Mouse (Mus musculus): ENCODE data around the gene 4930402F06Rik.

4930402F06Rik gene

GRCm38 (mm10) chr2:35397096-35397495 lies at the start of gene 4930402F06Rik:
Gene 4930402F06Rik, minus strand, starts transcription at chr2:35397175.
- no peak for DNase-seq (ENCODE audit: low spot score in 2 of 2)

DNA sequence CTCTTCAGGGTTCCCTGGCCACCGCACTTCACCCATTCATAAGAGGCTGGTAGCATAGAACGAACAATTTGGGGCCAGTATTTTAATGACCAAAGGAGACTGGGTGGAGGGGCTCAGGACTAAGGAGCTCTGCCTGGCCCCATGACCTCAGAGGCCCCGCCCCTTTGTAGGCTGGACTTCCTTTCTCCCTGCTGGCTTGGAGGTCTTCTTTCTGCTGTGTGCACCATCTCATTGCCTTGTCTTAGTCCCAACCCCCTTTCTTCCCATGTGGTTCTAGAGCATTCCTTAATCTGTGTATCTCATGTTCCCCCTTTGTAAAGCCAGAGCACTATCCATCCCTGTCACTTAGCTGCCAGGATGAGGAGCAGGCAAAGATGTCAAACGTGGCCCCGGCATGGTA lies 49.3 kb upstream of the 4930402F06Rik start:
- DNase-seq (ENCODE audit: low spot score in 2 of 2) = no peak

- DNase-seq (ENCODE audit: low spot score in 2 of 2) = no peak
These were observed 48.6 kb upstream of the 4930402F06Rik start for GRCm38 (mm10) chr2:35445610-35446009.

DNA sequence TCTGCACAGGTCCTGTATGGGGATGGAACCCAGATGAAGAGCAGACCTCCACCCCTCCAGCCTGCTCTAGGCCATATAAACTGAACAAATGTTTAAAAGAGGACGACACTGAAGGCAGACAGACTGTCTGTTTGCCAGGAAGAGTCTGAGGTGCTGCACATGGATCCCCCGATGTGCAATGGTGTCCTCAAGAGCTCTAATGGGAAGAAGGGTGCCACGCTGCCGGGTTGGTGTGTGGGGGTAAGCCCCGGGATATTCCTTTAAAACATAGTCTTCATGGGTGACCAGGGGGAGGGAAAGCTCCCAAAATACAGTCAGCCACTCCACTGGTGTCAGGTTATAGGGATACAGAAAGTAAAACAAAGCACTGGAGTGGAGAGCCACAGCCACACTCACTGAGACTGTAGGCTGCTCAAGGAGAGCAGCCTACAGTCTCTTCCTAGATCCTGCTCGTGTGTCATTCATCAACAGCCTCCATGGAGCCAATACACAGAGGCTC lies 47.8 kb upstream of the 4930402F06Rik start:
- no peak for DNase-seq (ENCODE audit: low spot score in 2 of 2)

GRCm38 (mm10) chr2:35443981-35444763 lies 47.2 kb upstream of the 4930402F06Rik start:
- no peak for DNase-seq (ENCODE audit: low spot score in 2 of 2)

- no peak for DNase-seq (ENCODE audit: low spot score in 2 of 2)
These were observed 46.4 kb upstream of the 4930402F06Rik start for GRCm38 (mm10) chr2:35443325-35443724.

- DNase-seq (ENCODE audit: low spot score in 2 of 2) = no peak
These were observed 45.1 kb upstream of the 4930402F06Rik start for GRCm38 (mm10) chr2:35442079-35442478.

DNA sequence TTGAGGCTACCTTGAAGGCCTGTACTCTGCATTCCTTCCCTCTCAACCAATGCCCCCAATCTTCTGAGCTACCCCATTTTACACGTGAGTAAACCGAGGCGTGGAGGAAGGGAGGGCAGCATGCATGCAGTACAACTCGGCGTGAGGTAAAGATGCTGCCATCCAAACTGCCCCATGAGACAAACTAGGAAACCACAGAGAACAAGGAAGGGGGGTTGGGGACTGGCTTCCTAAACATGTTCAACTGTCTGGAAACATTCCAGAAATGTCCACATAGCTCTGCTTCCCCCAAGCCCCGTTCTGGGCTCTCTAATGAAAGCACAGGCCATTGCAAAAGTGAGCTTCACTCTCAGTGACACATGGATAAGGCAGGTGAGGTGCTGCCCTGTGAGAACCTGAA lies 44.4 kb upstream of the 4930402F06Rik start:
- no peak for DNase-seq (ENCODE audit: low spot score in 2 of 2)

DNA sequence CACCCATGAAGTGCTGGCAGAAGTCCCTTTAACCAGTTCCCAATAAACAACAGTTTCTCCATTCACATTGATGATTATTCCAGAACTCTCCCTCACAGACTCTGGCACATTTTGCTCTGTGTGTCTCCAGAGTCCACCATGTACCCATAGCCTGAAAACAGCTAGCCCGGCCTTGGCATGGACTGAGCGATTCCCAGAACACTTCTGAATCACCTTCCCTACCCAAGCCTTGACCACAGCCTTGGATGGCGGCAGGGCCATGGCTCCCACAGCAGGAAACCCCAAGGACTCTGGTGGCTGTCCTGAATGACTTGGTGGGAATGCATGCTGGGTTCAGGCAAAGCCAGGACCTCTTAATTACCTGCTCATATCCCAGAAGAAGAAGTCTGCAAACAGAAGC lies 43.5 kb upstream of the 4930402F06Rik start:
- DNase-seq (ENCODE audit: low spot score in 2 of 2) = no peak

GRCm38 (mm10) chr2:35437796-35438195 lies 40.8 kb upstream of the 4930402F06Rik start:
- no peak for DNase-seq (ENCODE audit: low spot score in 2 of 2)

GRCm38 (mm10) chr2:35434576-35435123 lies 37.7 kb upstream of the 4930402F06Rik start:
- no peak for DNase-seq (ENCODE audit: low spot score in 2 of 2)

DNA sequence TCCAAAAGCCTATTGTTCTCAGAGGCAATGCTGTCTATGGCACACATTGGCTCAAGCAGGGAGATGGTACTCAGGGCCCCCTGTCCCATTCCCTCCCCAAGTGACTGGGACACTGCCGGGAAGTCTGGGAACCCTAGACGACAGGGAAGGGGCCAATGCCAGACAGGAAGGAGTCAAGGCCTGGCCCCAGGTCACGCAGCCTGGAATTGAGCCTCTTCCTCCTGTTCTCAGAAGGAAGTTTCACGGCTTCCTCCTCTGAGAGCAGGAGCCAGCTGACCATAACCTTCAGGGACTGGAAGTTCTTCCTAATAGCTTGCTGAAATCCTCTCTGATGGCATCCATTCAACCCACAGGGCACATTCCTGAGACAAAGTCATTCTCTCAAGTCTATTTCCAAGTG lies 36.5 kb upstream of the 4930402F06Rik start:
- DNase-seq (ENCODE audit: low spot score in 2 of 2) = no peak

DNA sequence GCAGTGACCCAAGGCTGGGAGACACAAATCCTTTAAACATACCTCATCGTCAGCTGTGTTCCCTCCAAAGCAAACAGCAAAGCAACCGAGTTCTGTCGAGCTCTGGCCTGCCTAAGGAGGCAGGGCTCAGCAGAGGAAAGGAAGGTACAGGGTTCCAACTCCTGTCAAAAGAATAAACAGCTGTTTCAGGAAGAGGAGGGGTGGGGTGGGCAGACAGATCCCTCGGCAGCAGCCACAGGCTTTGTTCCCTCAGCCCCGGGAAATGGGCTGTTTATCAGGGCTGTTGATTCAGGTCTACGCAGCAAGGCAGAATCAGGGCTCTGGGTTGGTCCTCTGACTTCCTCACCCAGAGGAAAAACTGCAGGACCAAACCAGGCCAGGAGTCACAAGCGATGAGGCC lies 35.5 kb upstream of the 4930402F06Rik start:
- no peak for DNase-seq (ENCODE audit: low spot score in 2 of 2)

GRCm38 (mm10) chr2:35432011-35432410 lies 35.0 kb upstream of the 4930402F06Rik start:
- no peak for DNase-seq (ENCODE audit: low spot score in 2 of 2)

- DNase-seq (ENCODE audit: low spot score in 2 of 2) = no peak
These were observed 33.8 kb upstream of the 4930402F06Rik start for GRCm38 (mm10) chr2:35430806-35431205.

- no peak for DNase-seq (ENCODE audit: low spot score in 2 of 2)
These were observed 31.8 kb upstream of the 4930402F06Rik start for GRCm38 (mm10) chr2:35428615-35429300.

- DNase-seq (ENCODE audit: low spot score in 2 of 2) = no peak
These were observed 30.6 kb upstream of the 4930402F06Rik start for GRCm38 (mm10) chr2:35427559-35427958.

DNA sequence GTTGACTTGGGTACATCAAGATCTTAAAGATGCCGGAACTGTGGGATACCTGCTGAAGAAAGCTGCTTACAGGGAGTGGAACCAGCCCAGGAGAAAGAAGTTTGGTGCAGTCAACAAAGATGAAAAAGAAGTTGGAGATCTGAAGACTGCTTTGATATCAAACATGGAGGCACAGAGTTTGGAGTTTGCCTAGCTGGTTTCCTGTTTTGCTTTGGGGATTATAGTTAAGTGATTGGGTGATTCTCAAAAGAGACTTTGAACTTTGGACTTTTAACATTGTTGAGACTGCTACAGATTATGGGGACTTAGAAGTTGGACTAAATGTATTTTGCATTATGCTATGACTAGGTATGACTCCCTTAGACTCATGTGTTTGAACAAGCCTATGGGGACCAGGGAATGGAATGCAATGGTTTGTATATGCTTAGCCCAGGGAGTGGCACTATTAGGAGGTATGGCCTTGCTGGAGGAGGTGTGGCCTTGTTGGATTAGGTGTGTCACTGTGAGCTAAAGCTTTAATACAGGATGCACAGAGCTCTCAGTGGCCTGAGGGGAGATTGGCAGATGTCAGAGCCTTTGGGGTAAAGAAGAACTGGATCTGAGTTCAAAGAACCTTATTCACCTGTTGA lies 26.9 kb upstream of the 4930402F06Rik start:
- no peak for DNase-seq (ENCODE audit: low spot score in 2 of 2)

- no peak for DNase-seq (ENCODE audit: low spot score in 2 of 2)
These were observed 25.4 kb upstream of the 4930402F06Rik start for GRCm38 (mm10) chr2:35422384-35422783.

DNA sequence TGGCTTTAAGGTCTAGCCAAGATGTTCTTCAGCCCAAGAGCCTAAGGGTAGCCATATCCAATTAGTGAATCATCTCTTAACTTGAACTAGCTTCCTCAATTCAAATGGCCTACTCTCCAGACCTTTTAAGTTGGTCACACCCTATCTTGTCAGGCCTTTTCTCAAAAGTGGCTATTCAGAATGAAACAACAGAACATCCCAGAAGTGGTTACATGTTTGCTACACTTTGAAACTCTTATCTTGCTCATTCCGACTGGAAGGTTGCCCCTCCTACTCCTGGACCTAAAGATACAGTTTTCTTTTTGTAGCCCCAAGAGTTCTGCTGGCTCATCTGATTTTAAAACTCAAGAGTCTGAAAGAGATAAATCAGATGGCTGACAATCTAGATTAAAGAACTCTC lies 23.7 kb upstream of the 4930402F06Rik start:
- DNase-seq (ENCODE audit: low spot score in 2 of 2) = no peak

- DNase-seq (ENCODE audit: low spot score in 2 of 2) = no peak
These were observed 22.7 kb upstream of the 4930402F06Rik start for GRCm38 (mm10) chr2:35419671-35420070.

GRCm38 (mm10) chr2:35419243-35419642 lies 22.3 kb upstream of the 4930402F06Rik start:
- no peak for DNase-seq (ENCODE audit: low spot score in 2 of 2)
